Mouse (Mus musculus): Measurements from ENCODE around the gene Gbp5.

DNA sequence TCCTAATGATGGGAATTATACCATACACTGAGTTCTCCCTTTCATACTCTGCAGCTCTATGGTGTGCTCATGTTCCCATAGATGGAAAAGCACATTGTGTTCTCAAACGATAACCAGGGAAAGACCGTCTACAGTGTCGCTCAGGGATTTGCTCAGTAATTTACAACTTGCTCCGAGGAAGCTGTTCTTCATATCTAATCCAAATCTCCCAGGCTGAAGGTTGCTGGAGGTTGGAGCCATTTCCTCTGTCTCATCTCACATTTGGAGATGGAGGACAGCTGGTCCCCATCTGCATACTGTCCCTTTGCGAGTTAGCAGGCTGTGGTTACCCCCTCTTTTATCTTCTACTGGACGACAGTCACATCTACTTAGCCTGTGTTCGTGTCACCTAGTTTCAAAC lies 34.5 kb upstream of the Gbp5 start:
- TF ChIP-seq POLR2A (IDR thresholded peaks at IDR 0.05; ENCODE audit: insufficient read depth, low read depth, low read length) (no peak), CTCF (IDR thresholded peaks at IDR 0.05) (no peak), EP300 (IDR thresholded peaks at IDR 0.05; ENCODE audit: insufficient read depth, low read depth, low read length) (no peak)
